Mouse (Mus musculus) MEL (cell line): ENCODE measurements around the gene Kat6b. TPM values are rescaled to one million over a fixed set of nuclear protein-coding genes. Genes with fewer than 3 reads are reported as not detected.
A peak's percentile ranks its signal among the peaks of the same experiment; 100 is the strongest.

Experiments used
- DNase-seq: peaks from one replicate; pipeline ENCODE4 v3.0.0; 2011; ENCODE audit warnings: low read depth, low spot score
- H3K27ac ChIP-seq: 2 replicates; pipeline ENCODE4 v1.5.1; 2012; ENCODE audit warnings: low read depth, mild to moderate bottlenecking, control low read depth, low read length, moderate library complexity; ENCODE audit not compliant: control insufficient read depth
- H3K27me3 ChIP-seq, 2 experiments: fragments of 150-350 bp in 1 of 2; sonication (generic) in 1 of 2; 2 replicates each; pipeline ENCODE4 v1.6.1; 2012; ENCODE audit warnings: low read length in 2 of 2, mild to moderate bottlenecking in 2 of 2, improper control_type of control experiment in 1 of 2, moderate library complexity in 1 of 2; ENCODE audit not compliant: insufficient read depth in 2 of 2, control insufficient read depth in 1 of 2
- H3K36me3 ChIP-seq, 2 experiments: 2 replicates each; pipeline ENCODE4 v1.6.1; 2012 to 2014; ENCODE audit warnings: low read length in 2 of 2, improper control_type of control experiment in 1 of 2, inconsistent platforms in 1 of 2, mild to moderate bottlenecking in 1 of 2; ENCODE audit not compliant: insufficient read depth in 2 of 2, control insufficient read depth in 1 of 2
- H3K4me1 ChIP-seq, 2 experiments: fragments of 150-350 bp in 1 of 2; sonication (generic) in 1 of 2; 2 replicates each; pipeline ENCODE4 v1.6.1; 2012; ENCODE audit warnings: low read length in 2 of 2, improper control_type of control experiment in 1 of 2, mild to moderate bottlenecking in 1 of 2; ENCODE audit not compliant: insufficient read depth in 2 of 2, control insufficient read depth in 1 of 2
- H3K4me3 ChIP-seq, 2 experiments: fragments of 150-350 bp in 1 of 2; sonication (generic) in 1 of 2; 2 replicates each; pipeline ENCODE4 v1.5.1; 2012; ENCODE audit warnings: low read depth in 2 of 2, low read length in 2 of 2, mild to moderate bottlenecking in 2 of 2, moderate library complexity in 2 of 2, control low read depth in 1 of 2, improper control_type of control experiment in 1 of 2; ENCODE audit not compliant: control insufficient read depth in 1 of 2, insufficient read depth in 1 of 2
- H3K79me2 ChIP-seq: 2 replicates; pipeline ENCODE4 v1.6.1; 2012; ENCODE audit warnings: mild to moderate bottlenecking, low read length, moderate library complexity; ENCODE audit not compliant: control insufficient read depth, poor library complexity, insufficient read depth
- H3K9ac ChIP-seq: 2 replicates; pipeline ENCODE4 v1.6.1; 2012; ENCODE audit warnings: low read depth, mild to moderate bottlenecking, control low read depth, low read length, moderate library complexity; ENCODE audit not compliant: control insufficient read depth, poor library complexity, severe bottlenecking
- H3K9me3 ChIP-seq: fragments of 150-350 bp; sonication (generic); replicated peaks from 2 replicates; pipeline ENCODE4 v1.6.1; 2012; ENCODE audit warnings: mild to moderate bottlenecking, low read length, improper control_type of control experiment, moderate library complexity; ENCODE audit not compliant: insufficient read depth
- BHLHE40 ChIP-seq: IDR thresholded peaks from 2 replicates; pipeline ENCODE4 v1.6.1; 2012; ENCODE audit warnings: low read depth, mild to moderate bottlenecking, inconsistent platforms, low read length, improper control_type of control experiment, borderline replicate concordance
- CHD2 ChIP-seq: IDR thresholded peaks from 2 replicates; pipeline ENCODE4 v1.6.1; 2011; ENCODE audit warnings: low read length, improper control_type of control experiment
- CTCF ChIP-seq, 3 experiments: IDR thresholded peaks in 2 of 3; conservative IDR thresholded peaks in 1 of 3; 2 replicates each; pipeline ENCODE4 v1.5.1; 2011 to 2012; ENCODE audit warnings: low read length in 3 of 3, low read depth in 2 of 3, mild to moderate bottlenecking in 2 of 3, improper control_type of control experiment in 1 of 3, inconsistent platforms in 1 of 3, mixed read lengths in 1 of 3, moderate library complexity in 1 of 3; ENCODE audit not compliant: control insufficient read depth in 1 of 3, insufficient read depth in 1 of 3, poor library complexity in 1 of 3, severe bottlenecking in 1 of 3
- ELF1 ChIP-seq: IDR thresholded peaks from 2 replicates; pipeline ENCODE4 v1.6.1; 2014; ENCODE audit warnings: low read depth, mild to moderate bottlenecking, inconsistent platforms, low read length, improper control_type of control experiment, moderate library complexity
- ETS1 ChIP-seq: IDR thresholded peaks from 2 replicates; pipeline ENCODE4 v1.6.1; 2012; ENCODE audit warnings: low read depth, mild to moderate bottlenecking, inconsistent platforms, low read length, improper control_type of control experiment, moderate library complexity
- GATA1 ChIP-seq: IDR thresholded peaks from 2 replicates; pipeline ENCODE4 v1.6.1; 2011; ENCODE audit warnings: low read depth, low read length, improper control_type of control experiment
- HCFC1 ChIP-seq: IDR thresholded peaks from 2 replicates; pipeline ENCODE4 v1.6.1; 2012; ENCODE audit warnings: low read depth, mild to moderate bottlenecking, inconsistent platforms, low read length, improper control_type of control experiment, moderate library complexity
- JUND ChIP-seq: IDR thresholded peaks from 2 replicates; pipeline ENCODE4 v1.6.1; 2011; ENCODE audit warnings: low read depth, mild to moderate bottlenecking, improper control_type of control experiment, low read length
- KAT2A ChIP-seq: conservative IDR thresholded peaks from 2 replicates; pipeline ENCODE4 v1.6.1; 2012; ENCODE audit warnings: low read depth, low read length, improper control_type of control experiment, inconsistent platforms
- MAFK ChIP-seq: IDR thresholded peaks from 2 replicates; pipeline ENCODE4 v1.6.1; 2011; ENCODE audit warnings: low read depth, mild to moderate bottlenecking, low read length, improper control_type of control experiment, borderline replicate concordance
- MAX ChIP-seq: IDR thresholded peaks from 2 replicates; pipeline ENCODE4 v1.6.1; 2011; ENCODE audit warnings: low read length, improper control_type of control experiment
- MXI1 ChIP-seq: IDR thresholded peaks from 2 replicates; pipeline ENCODE4 v1.6.1; 2011; ENCODE audit warnings: mild to moderate bottlenecking, low read depth, low read length, improper control_type of control experiment
- MYC ChIP-seq: IDR thresholded peaks from 2 replicates; pipeline ENCODE4 v1.6.1; 2011; ENCODE audit warnings: low read depth, mild to moderate bottlenecking, low read length, improper control_type of control experiment, moderate library complexity
- POLR2AphosphoS2 ChIP-seq: IDR thresholded peaks from 2 replicates; pipeline ENCODE4 v1.6.1; 2011; ENCODE audit warnings: low read length, improper control_type of control experiment
- POLR2AphosphoS5 ChIP-seq: IDR thresholded peaks from 2 replicates; pipeline ENCODE4 v1.6.1; 2012; ENCODE audit warnings: low read depth, borderline replicate concordance, mild to moderate bottlenecking, inconsistent platforms, low read length, moderate library complexity, mixed read lengths
- RAD21 ChIP-seq: IDR thresholded peaks from 2 replicates; pipeline ENCODE4 v1.6.1; 2011; ENCODE audit warnings: mild to moderate bottlenecking, low read depth, low read length, improper control_type of control experiment
- RCOR1 ChIP-seq: IDR thresholded peaks from 2 replicates; pipeline ENCODE4 v1.6.1; 2012; ENCODE audit warnings: low read depth, mild to moderate bottlenecking, inconsistent platforms, low read length, improper control_type of control experiment
- UBTF ChIP-seq: IDR thresholded peaks from 2 replicates; pipeline ENCODE4 v1.6.1; 2012; ENCODE audit warnings: low read depth, mild to moderate bottlenecking, inconsistent platforms, low read length, improper control_type of control experiment, moderate library complexity, borderline replicate concordance; ENCODE audit not compliant: insufficient read depth
- USF1 ChIP-seq: IDR thresholded peaks from 2 replicates; pipeline ENCODE4 v1.6.1; 2014; ENCODE audit warnings: low read depth, mild to moderate bottlenecking, inconsistent platforms, low read length, improper control_type of control experiment, moderate library complexity
- ZKSCAN1 ChIP-seq: IDR thresholded peaks from 2 replicates; pipeline ENCODE4 v1.6.1; 2012; ENCODE audit warnings: low read depth, mild to moderate bottlenecking, inconsistent platforms, low read length, improper control_type of control experiment, moderate library complexity
- polyA plus RNA-seq, 2 experiments: library from polyadenylated mRNA; stranded (reverse) in 1 of 2; unstranded in 1 of 2; fragments of >175 nt in 1 of 2; fragments of >200 nt in 1 of 2; gene quantifications; 2 replicates each; pipeline versions ENCODE4 v1.2.1 to v1.2.4; 2012; ENCODE audit warnings: low replicate concordance in 2 of 2, low read depth in 1 of 2; ENCODE audit not compliant: insufficient read length in 2 of 2, insufficient read depth in 1 of 2, missing spikeins in 1 of 2
- total RNA-seq: library from RNA; depleted of rRNA; stranded (reverse); fragments of 300-350 nt; gene quantifications from 2 replicates; pipeline ENCODE4 v1.2.3, GENCODE M21; 2012

Kat6b gene
- total and polyA plus RNA-seq, 3 experiments: 1.8 to 5.4 TPM; not detected in 1

GRCm38 (mm10) chr14:21631665-21632200, 150.5 kb downstream of the Kat6b start:
- H3K27ac ChIP-seq: no peak overlapping the region
- no peaks in the 10 kb centered on the region for H3K9me3 ChIP-seq
- TF ChIP-seq MAX (no peak), POLR2AphosphoS2 (no peak)
- no peak overlapping the region for H3K9ac ChIP-seq
- H3K4me3 ChIP-seq: no peak overlapping the region
- no peaks in the 10 kb centered on the region; a peak in 1 of 4 replicates for H3K36me3 ChIP-seq
- no peaks in the 10 kb centered on the region for H3K27me3 ChIP-seq
- no peaks in the 10 kb centered on the region for H3K79me2 ChIP-seq
- DNase-seq: no peak
- no peaks in the 10 kb centered on the region for H3K4me1 ChIP-seq

DNA sequence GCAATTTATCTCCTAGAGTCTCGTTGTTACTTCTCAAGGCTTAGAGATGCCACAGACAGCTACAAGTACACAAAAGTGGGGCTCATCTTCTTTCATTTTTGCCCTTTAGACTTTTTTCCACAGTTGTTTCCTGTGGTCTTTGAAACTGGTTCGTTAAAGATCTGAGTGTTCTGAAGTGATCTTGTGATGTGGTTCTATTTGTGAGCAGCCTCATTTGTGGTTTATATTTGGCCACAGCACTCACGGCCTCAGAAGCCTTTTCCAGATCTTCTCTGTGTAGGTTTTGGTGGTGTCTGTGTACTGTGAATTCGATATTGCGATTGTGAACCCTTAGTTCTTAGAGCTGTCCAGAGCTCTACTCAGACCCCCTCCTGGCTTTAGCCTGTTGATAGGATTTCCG, 155.3 kb downstream of the Kat6b start:
- Histone ChIP-seq H3K4me3 (no peak overlapping the region), H3K27ac (no peak overlapping the region), H3K79me2 (no peaks in the 10 kb centered on the region), H3K9me3 (no peaks in the 10 kb centered on the region), H3K36me3 (no peaks in the 10 kb centered on the region; a peak in 1 of 4 replicates), H3K27me3 (no peaks in the 10 kb centered on the region), H3K9ac (no peak overlapping the region), H3K4me1 (no peaks in the 10 kb centered on the region)
- no peak for TF ChIP-seq GATA1
- no peak for TF ChIP-seq ELF1
- no peak for TF ChIP-seq MXI1
- TF ChIP-seq CHD2: no peak
- DNase-seq: no peak

DNA sequence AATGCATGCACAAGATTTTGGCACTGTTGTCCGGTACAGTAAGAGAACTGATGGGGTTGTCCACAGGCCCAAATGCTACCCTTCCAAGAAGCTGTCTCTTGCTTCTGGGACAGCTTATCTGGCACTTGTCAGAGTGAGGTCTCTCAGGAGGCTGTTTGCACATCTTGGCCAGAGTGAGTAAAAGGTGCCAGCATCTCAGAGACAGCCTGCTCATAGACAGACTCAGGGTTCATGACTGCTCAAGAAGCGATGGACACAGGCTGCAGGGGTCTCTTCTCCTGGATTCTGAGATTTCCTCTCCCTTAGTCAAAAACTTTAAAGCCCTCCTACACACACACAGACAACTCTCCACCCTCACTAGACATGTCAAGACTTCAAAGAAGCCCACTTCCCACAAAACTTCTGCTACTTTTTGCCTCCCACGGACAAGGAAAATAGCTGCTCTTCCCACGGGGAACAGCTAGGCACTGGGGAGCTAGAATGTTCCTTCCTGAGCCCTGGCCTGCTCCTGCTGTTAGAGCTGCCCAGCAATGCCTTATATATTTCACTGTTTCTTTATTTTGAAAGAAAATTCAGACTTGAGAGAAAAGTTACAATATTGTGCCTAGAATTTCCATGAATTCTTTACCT, 159.7 kb downstream of the Kat6b start:
- Histone ChIP-seq H3K27ac (no peak overlapping the region), H3K79me2 (no peaks in the 10 kb centered on the region), H3K4me3 (no peak overlapping the region), H3K27me3 (no peaks in the 10 kb centered on the region), H3K9me3 (no peaks in the 10 kb centered on the region), H3K9ac (no peak overlapping the region), H3K36me3 (no peaks in the 10 kb centered on the region), H3K4me1 (no peaks in the 10 kb centered on the region)
- no peak for TF ChIP-seq JUND
- no peak for TF ChIP-seq RAD21
- no peak for DNase-seq

DNA sequence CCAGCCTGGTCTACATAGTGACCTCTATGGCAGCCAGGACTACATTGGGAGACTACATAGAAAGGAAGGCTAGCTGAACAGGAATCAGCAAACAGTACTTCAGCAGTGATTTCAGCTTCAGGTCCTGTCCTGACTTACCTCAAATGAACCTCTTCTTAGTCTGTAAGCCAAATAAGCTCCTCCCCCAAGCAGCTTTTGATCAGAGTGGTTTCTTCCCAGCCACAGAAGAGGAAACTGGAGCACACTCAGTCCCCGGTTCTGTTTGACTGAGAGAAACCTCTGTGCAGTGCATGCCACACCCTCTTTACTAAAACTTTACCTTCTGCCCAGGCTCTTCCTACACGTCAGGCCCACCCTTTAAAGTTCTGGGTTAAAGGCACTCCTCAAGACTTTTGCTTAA, 172.6 kb downstream of the Kat6b start:
- H3K9me3 ChIP-seq: no peaks in the 10 kb centered on the region
- H3K79me2 ChIP-seq: no peaks in the 10 kb centered on the region
- H3K4me1 ChIP-seq: peaks cover 0 to 4% of the 10 kb centered on the region in 2 experiments; a peak in 1 of 4 replicates
- DNase-seq: peak; percentile 63
- H3K27ac ChIP-seq: no peak overlapping the region
- no peak overlapping the region for H3K4me3 ChIP-seq
- H3K27me3 ChIP-seq: no peaks in the 10 kb centered on the region
- TF ChIP-seq RCOR1 (no peak), POLR2AphosphoS5 (no peak), CTCF (IDR thresholded peaks at IDR 0.05 in 2 of 3, conservative IDR thresholded peaks at IDR 0.05 in 1 of 3; ENCODE audit: control insufficient read depth in 1 of 3, insufficient read depth in 1 of 3, low read depth in 2 of 3, low read length in 3 of 3, poor library complexity in 1 of 3, severe bottlenecking in 1 of 3) (no peak), USF1 (no peak), CHD2 (no peak), ETS1 (no peak), BHLHE40 (no peak), KAT2A (no peak), ZKSCAN1 (no peak), HCFC1 (no peak), MYC (no peak), UBTF (no peak), MAFK (no peak)
- H3K36me3 ChIP-seq: no peaks in the 10 kb centered on the region
- no peak overlapping the region for H3K9ac ChIP-seq
